Mouse (Mus musculus) small intestine, adult 2 months (tissue): Measurements from ENCODE around the gene Usp21.

Source experiments
- CTCF ChIP-seq: fragments of 200-500 bp; IDR thresholded peaks from 2 replicates; pipeline ENCODE4 v1.5.1; 2012; ENCODE audit warnings: low read depth, mild to moderate bottlenecking, control low read depth, inconsistent platforms, low read length, moderate library complexity, mixed read lengths; ENCODE audit not compliant: insufficient replicate concordance, insufficient read length; ENCODE audit errors: extremely low read depth
- POLR2A ChIP-seq: fragments of 200-500 bp; IDR thresholded peaks from 2 replicates; pipeline ENCODE4 v1.6.1; 2012; ENCODE audit warnings: low read depth, mild to moderate bottlenecking, control low read depth, inconsistent platforms, low read length, moderate library complexity

DNA sequence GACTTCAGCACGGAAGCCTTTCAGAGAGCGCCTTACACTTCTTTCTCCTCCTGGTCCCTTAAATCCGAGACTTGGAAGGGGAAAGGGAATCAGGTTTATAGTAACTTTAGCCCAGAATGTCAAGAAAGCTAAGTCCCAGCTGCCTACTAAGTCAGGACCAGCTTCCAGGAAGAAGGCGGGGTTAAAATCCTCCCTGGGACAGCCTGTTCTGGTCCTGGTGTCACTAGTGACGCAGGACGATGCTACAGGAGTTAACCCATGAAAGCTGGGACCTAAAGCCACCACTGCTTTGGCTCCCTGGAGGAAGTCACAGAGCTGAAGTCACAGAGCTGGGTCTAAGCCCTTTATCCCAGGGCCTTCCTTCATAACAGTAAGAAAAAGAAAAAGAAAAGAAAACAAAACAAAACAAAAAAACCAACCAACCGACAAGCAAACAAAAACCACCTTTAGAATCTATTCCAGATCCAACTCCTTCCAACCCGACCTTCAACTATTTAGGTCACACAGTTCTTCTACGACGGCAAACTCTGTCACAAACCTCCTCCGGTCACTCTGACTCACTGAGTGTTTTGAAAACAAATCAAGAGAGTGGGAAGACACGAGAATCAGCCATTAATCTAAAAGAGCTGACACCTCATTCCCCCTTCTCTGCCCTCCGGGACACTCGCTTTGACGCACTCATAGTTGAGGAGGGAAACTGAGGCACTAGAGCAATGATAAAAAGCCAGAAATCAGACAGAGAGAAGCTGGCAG lies 47.6 kb downstream of the Usp21 start:
- TF ChIP-seq POLR2A (no peak), CTCF (no peak)
